Mouse (Mus musculus) left cerebral cortex, adult 11 months (tissue): ENCODE measurements at regions not wholly inside any gene's neighbourhood (a gene's known extent, or its start where the extent isn't known, plus 50 kb on each side); places are given as distances from the start of the nearest gene placed in this dataset.
"Not testable (repeated sequence)": the region's sequence is repeated elsewhere in the genome, so short reads cannot be mapped to it uniquely, and the experiment has no call there.

Experiments
- DNase-seq: peaks from one replicate; pipeline ENCODE4 v3.0.0; 2022; ENCODE audit warnings: low spot score

GRCm38 (mm10) chr3:4744003-4744402 lies 1006.6 kb upstream of the Gm8797 start:
- DNase-seq: no peak

GRCm38 (mm10) chr3:4744611-4745010 lies 1006.0 kb upstream of the Gm8797 start:
- DNase-seq: no peak

GRCm38 (mm10) chr3:4756099-4756498 lies 994.5 kb upstream of the Gm8797 start:
- no peak for DNase-seq

DNA sequence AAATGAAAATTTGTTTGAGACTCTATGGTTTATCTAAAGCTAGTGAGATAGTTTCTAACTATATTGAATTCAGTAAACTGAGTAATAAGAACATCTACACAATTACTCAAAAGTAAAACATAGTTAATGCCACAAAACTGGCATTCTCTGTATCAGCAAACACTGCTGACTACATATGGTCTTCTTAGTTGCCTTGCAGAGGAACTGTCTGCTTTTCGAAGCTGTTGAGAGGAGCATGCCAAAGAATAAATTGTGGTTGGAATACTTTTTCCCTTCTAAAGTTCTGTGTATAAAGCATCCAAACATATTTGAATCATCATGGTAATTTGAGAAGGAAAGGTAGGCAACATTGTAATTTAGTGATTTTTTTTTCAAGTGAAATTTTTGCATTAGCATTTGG lies 993.5 kb upstream of the Gm8797 start:
- DNase-seq: no peak

GRCm38 (mm10) chr3:4763076-4763475 lies 987.5 kb upstream of the Gm8797 start:
- no peak for DNase-seq

DNA sequence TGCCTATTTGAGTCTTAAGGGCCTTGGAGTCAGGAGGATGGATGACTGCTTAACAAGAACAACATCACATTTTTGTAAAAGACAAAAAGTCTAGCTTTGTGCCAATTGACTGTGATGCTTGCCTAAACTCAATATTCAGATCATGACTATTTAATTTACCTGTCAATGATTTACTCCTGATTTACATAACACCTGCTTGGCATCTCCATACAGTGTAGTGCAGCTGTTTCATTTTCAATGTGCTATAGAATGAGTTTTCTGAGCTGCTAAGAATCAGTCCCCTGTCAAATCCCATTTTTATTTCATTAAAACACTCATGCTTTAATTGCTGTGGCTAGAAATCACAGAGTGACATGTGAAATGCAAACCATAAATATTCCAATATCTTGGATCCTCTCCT lies 974.0 kb upstream of the Gm8797 start:
- DNase-seq: no peak

DNA sequence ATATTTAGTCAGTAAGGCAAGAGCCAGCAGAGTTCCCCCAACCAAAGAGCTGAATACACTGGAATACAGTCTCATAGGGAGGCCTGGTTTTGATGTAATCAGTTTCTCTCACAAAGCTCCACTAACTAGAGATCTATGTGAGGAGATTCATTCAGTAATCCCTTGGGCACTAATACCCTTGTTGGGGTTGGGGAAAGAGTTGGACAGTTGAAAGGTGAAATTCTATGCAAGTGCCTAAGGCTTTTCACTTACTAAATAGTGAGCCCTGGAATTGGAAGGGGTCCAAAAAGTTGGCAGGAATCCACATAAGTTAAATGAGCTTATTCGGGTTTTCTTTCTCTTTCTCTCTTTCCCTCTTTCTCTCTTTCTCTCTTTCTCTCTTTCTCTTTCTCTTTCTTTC lies 965.4 kb upstream of the Gm8797 start:
- DNase-seq: no peak

GRCm38 (mm10) chr3:4793141-4793540 lies 957.5 kb upstream of the Gm8797 start:
- no peak for DNase-seq

- DNase-seq: peak; percentile 4
Measured at GRCm38 (mm10) chr3:4796041-4796908, 954.3 kb upstream of the Gm8797 start.

DNA sequence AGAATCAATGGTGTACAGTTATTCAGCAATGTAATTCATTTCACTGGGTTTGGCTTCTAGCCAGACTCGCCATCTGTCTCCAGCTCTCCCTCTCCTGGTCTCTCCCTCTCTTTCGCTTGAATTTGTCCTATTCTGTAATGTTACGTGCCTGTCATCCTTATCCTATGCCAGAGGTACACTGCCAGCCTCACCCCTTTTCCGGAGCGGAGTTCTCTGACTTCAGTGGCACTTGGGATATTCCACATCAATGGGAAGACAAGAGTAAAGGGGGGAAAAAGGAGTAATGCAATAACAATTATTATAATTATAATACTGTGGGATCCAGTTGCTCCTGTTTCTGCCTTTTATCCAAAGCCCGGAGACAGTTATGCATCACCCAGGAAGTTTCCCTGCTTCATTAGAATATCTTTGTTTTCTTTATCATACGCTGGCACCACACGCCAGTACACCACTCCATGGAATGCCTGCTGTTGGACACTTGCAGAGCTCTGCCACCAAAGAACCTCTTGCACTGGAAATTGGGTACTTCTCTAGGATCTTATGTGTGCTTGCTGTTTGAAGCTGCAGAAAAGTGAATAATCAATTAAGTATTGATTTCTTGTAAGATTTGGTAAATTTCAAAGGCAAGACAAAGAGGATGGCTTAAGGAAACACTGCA lies 953.6 kb upstream of the Gm8797 start:
- no peak for DNase-seq

GRCm38 (mm10) chr3:4797567-4797940 lies 953.1 kb upstream of the Gm8797 start:
- DNase-seq: no peak

- DNase-seq: no peak
Measured at GRCm38 (mm10) chr3:4798366-4798765, 952.2 kb upstream of the Gm8797 start.

GRCm38 (mm10) chr3:4834459-4834858 lies 916.1 kb upstream of the Gm8797 start:
- no peak for DNase-seq

DNA sequence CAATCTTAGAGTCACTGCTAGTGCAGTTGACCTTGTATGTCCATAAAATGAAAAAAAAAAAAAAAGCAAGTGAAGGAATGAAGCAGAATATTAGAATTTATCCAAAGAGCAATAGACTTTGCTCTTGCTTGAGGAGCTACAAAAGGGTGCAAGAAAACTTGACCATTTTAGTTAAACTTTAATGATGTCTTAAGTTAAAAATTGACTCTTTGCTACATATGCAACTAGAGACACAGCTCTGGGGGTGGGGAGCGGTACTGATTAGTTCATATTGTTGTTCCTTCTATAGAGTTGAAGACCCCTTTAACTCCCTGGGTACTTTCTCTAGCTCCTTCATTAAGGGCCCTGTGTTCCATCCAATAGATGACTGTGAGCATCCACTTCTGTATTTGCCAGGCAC lies 915.0 kb upstream of the Gm8797 start:
- no peak for DNase-seq

GRCm38 (mm10) chr3:4836888-4837287 lies 913.7 kb upstream of the Gm8797 start:
- DNase-seq: no peak

GRCm38 (mm10) chr3:4854958-4855566 lies 895.5 kb upstream of the Gm8797 start:
- DNase-seq: no peak

DNA sequence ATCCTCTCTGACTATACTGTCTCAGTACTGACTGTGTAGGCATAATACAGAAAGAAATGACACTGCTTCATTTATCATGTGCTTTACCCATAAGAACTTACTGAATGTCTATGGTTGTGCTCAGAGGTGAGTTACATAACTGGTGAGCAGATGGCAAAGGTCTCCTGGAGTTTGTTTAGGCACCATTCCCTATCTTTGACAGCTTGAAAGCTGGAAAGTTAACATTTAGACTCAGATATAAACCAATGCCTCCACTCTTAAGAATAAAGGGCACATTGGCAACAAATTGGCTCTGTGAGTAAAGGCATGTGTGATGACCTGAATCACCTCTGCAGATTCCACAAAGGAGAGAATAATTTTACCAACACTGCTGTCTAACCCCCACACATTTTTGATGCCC lies 894.0 kb upstream of the Gm8797 start:
- DNase-seq: no peak

DNA sequence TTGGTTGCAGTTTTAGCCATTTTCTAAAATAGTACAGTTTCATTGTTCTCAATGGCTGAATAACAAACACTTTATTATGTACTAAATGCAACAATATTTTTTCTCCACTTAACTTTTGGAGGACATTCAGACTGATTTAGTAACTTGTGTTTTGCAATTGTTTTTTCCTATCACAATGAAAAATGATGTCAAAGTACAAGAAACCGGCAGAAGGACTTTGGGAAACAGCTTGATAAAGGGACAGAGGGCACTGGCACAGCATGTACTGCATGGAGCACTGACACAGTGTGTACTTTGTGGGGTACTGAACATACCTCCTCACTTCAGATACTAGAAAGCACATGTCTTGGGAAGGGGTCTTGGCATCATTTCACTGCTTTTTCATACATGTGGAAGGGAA lies 884.4 kb upstream of the Gm8797 start:
- DNase-seq: no peak

DNA sequence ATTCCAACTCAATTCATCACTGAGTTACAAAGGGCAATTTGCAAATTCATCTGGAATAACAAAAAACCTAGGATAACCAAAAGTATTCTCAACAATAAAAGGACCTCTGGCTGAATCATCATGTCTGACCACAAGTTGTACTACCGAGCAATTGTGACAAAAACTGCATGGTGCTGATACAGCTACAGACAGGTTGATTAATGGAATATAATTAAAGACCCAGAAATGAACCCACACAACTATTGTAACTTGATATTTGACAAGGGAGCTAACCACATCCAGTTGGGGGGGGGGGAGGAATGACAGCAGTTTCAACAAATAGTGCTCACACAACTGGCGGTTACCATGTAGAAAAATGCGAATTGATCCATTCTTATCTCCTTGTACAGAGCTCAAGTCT lies 864.7 kb upstream of the Gm8797 start:
- DNase-seq: no peak

DNA sequence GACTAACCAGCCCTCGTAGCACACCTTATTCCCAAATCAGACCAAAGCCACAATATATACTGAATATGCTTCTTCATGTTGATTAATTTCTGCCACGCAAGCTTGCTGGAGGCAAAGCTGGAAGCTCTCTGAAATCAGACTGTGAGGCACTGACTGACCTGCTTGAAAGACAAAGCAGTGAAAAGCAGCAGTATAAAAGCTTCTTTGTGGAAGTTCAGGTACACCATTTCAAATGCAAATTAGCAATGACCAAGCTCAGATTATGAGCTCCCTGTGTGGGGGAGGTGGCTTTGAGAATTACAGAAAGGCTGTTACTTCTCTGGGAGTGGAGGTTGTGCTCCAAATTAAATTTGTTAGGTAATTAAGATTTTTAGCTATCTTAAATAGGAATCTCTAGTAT lies 857.5 kb upstream of the Gm8797 start:
- DNase-seq: no peak

DNA sequence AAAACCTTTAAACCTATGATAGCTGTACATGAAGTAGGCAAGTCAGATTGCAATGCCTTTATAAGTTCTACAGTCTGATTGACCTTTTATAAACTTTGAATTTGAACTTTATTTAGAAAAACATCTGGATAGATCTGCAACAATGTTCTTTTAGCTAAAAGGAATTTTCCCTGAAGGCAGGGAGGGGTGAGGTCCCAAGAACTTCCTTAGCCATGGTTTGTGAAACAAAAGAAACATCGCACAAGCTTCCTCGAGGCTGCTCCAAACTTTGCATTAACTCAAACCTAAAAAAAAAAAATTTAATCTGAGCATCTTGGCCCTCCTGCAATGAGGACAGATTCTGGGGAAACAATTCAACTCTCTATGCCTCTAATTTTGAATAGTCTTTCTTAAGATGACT lies 854.8 kb upstream of the Gm8797 start:
- no peak for DNase-seq

GRCm38 (mm10) chr3:4907556-4907955 lies 843.0 kb upstream of the Gm8797 start:
- DNase-seq: not testable (repeated sequence)

GRCm38 (mm10) chr3:4930731-4931130 lies 819.9 kb upstream of the Gm8797 start:
- not testable (repeated sequence) for DNase-seq
